In genomic region chr12:12292043-12292618, GRCm38 (mm10) we compare ENCODE assay signal across 18 mouse cellular contexts. TPM values are rescaled to one million over a fixed set of nuclear protein-coding genes. Genes with fewer than 3 reads are reported as not detected.
DNase-seq lines count a peak whose midpoint lies in the region; ATAC-seq lines count a peak whose summit lies in the region.
"Had no signal": no experiment of that assay in that cellular context is flagged by ENCODE, and none has a peak within 500 bp of the region (broad histone marks: within the 10 kb centered on the region; RNA-seq: fewer than 3 reads in every experiment).

No protein-coding gene starts in this region.

- H3K27ac ChIP-seq in embryonic facial prominence, embryonic 14.5 days (replicated peaks; ENCODE audit: low read depth, low read length), result no peak overlapping the region
- H3K27ac ChIP-seq in embryonic facial prominence, embryonic 10.5 days (replicated peaks), result no peak overlapping the region; the same call in 1 of the 2 replicates
- H3K27ac ChIP-seq in heart, embryonic 16.5 days (ENCODE audit: low read length), result 0 out of 2 replicates have a peak overlapping the region, but pooled peaks have one; percentile 24
- peak overlapping the region; percentile 6; the same call in 1 of the 2 replicates for H3K27ac ChIP-seq in neural tube, embryonic 13.5 days (replicated peaks)
- H3K27ac ChIP-seq: embryonic facial prominence, embryonic 12.5 days; intestine, embryonic 15.5 days; stomach, postnatal 0 days had no signal

- H3K4me1 ChIP-seq in embryonic facial prominence, embryonic 14.5 days (ENCODE audit: control insufficient read depth, insufficient read depth, low read length), result peaks cover 8% of the 10 kb centered on the region; the same call in 1 of the 2 replicates
- H3K4me1 ChIP-seq in embryonic facial prominence, embryonic 10.5 days, result peaks cover 8% of the 10 kb centered on the region; the same call in 1 of the 2 replicates
- peaks cover 20% of the 10 kb centered on the region for H3K4me1 ChIP-seq in heart, embryonic 16.5 days (ENCODE audit: control insufficient read depth, insufficient read depth, low read length)
- peaks cover 36% of the 10 kb centered on the region for H3K4me1 ChIP-seq in neural tube, embryonic 13.5 days (replicated peaks)

- H3K9me3 ChIP-seq in embryonic facial prominence, embryonic 14.5 days (ENCODE audit: control insufficient read depth, low read length), result no peaks in the 10 kb centered on the region
- H3K9me3 ChIP-seq in embryonic facial prominence, embryonic 10.5 days, result no peaks in the 10 kb centered on the region
- H3K9me3 ChIP-seq in heart, embryonic 16.5 days (replicated peaks; ENCODE audit: control insufficient read depth, low read length), result no peaks in the 10 kb centered on the region
- H3K9me3 ChIP-seq in neural tube, embryonic 13.5 days, result no peaks in the 10 kb centered on the region
- H3K9me3 ChIP-seq: embryonic facial prominence, embryonic 12.5 days; intestine, embryonic 15.5 days had no signal

- no peak overlapping the region for H3K9ac ChIP-seq in embryonic facial prominence, embryonic 14.5 days (ENCODE audit: low read depth, low read length)
- H3K9ac ChIP-seq in heart, embryonic 16.5 days (ENCODE audit: low read length), result no peak overlapping the region
- no peak overlapping the region for H3K9ac ChIP-seq in neural tube, embryonic 13.5 days
- H3K9ac ChIP-seq: embryonic facial prominence, embryonic 12.5 days; intestine, embryonic 15.5 days had no signal

- no peaks in the 10 kb centered on the region for H3K27me3 ChIP-seq in embryonic facial prominence, embryonic 14.5 days (replicated peaks; ENCODE audit: control insufficient read depth, insufficient read depth, low read length)
- no peaks in the 10 kb centered on the region for H3K27me3 ChIP-seq in embryonic facial prominence, embryonic 10.5 days (replicated peaks; ENCODE audit: low read depth, poor library complexity, severe bottlenecking)
- H3K27me3 ChIP-seq in heart, embryonic 16.5 days (ENCODE audit: control insufficient read depth, insufficient read depth, low read length), result no peaks in the 10 kb centered on the region
- H3K27me3 ChIP-seq in neural tube, embryonic 13.5 days, result no peaks in the 10 kb centered on the region
- H3K27me3 ChIP-seq: embryonic facial prominence, embryonic 12.5 days; intestine, embryonic 15.5 days had no signal

- no peak for DNase-seq in embryonic facial prominence, embryonic 14.5 days (ENCODE audit: low spot score)
- DNase-seq in embryonic facial prominence, embryonic 10.5 days (ENCODE audit: low spot score), result no peak
- no peak for DNase-seq in heart, adult 9 months (ENCODE audit: low spot score in 2 of 2)
- DNase-seq in neural tube, embryonic 10.5 days (ENCODE audit: extremely low spot score, low spot score), result no peak
- no peak for DNase-seq in natural killer cell, adult 2 months (ENCODE audit: low spot score in 2 of 2)
- DNase-seq: adrenal gland, postnatal 14 days; cerebellum, postnatal 25 days; lung, adult 18-20 months; lung, postnatal 36 days; right cerebral cortex, postnatal 14 days; thymus, postnatal 25 days had no signal

- H3K4me3 ChIP-seq in embryonic facial prominence, embryonic 14.5 days (ENCODE audit: low read depth, low read length), result no peak overlapping the region
- no peak overlapping the region for H3K4me3 ChIP-seq in embryonic facial prominence, embryonic 10.5 days
- H3K4me3 ChIP-seq in heart, embryonic 16.5 days (ENCODE audit: low read length), result no peak overlapping the region
- no peak overlapping the region for H3K4me3 ChIP-seq in neural tube, embryonic 13.5 days
- H3K4me3 ChIP-seq: embryonic facial prominence, embryonic 12.5 days; intestine, embryonic 15.5 days had no signal

- H3K36me3 ChIP-seq in embryonic facial prominence, embryonic 14.5 days (ENCODE audit: control insufficient read depth, insufficient read depth, low read length), result no peaks in the 10 kb centered on the region
- no peaks in the 10 kb centered on the region for H3K36me3 ChIP-seq in embryonic facial prominence, embryonic 10.5 days (replicated peaks)
- no peaks in the 10 kb centered on the region for H3K36me3 ChIP-seq in heart, embryonic 16.5 days (ENCODE audit: control insufficient read depth, insufficient read depth)
- H3K36me3 ChIP-seq in neural tube, embryonic 13.5 days, result no peaks in the 10 kb centered on the region
- H3K36me3 ChIP-seq: embryonic facial prominence, embryonic 12.5 days; intestine, embryonic 15.5 days had no signal

- 0 out of 2 replicates have a peak, but pooled peaks have one; percentile 18 for ATAC-seq in embryonic facial prominence, embryonic 14.5 days (ENCODE audit: low read depth)
- ATAC-seq in heart, embryonic 16.5 days (replicated peaks; ENCODE audit: extremely low read depth, insufficient read depth, low FRiP score), result no peak
- no peak for ATAC-seq in neural tube, embryonic 13.5 days (ENCODE audit: low read depth)
- no peak for ATAC-seq in megakaryocyte, adult 5-6 weeks (ENCODE audit: poor library complexity, severe bottlenecking)
- ATAC-seq: forebrain, embryonic 14.5 days; intestine, embryonic 15.5 days had no signal

- 39% methylated on average over 5 of the region's 5 CpGs for WGBS in embryonic facial prominence, embryonic 14.5 days
- 44% methylated on average over 5 of the region's 5 CpGs for WGBS in embryonic facial prominence, embryonic 10.5 days
- WGBS in heart, embryonic 16.5 days, result 37% methylated on average over 5 of the region's 5 CpGs
- 20% methylated on average over 5 of the region's 5 CpGs for WGBS in neural tube, embryonic 13.5 days

- no peak overlapping the region for H3K4me2 ChIP-seq in embryonic facial prominence, embryonic 14.5 days (ENCODE audit: low read depth, low read length)
- H3K4me2 ChIP-seq in heart, embryonic 16.5 days (ENCODE audit: low read depth, low read length), result no peak overlapping the region
- H3K4me2 ChIP-seq in neural tube, embryonic 13.5 days, result no peak overlapping the region
- H3K4me2 ChIP-seq: embryonic facial prominence, embryonic 12.5 days; intestine, embryonic 15.5 days had no signal

RNA-seq across cellular contexts. Expression of gene Fam49a, which starts 30.2 kb away (rescaled TPM):
- polyA plus RNA-seq in embryonic facial prominence, embryonic 14.5 days (2014; fragmentation: Nextera tagmentation; extraction: Ambion mirVana), result 14.4 and 16.0 TPM in 2 replicates
- polyA plus RNA-seq in embryonic facial prominence, embryonic 10.5 days (2016; fragmentation: Nextera tagmentation; extraction: Ambion mirVana), result 6.3 and 6.4 TPM in 2 replicates
- polyA plus RNA-seq in heart, embryonic 16.5 days (2015; fragmentation: Nextera tagmentation; extraction: Ambion mirVana), result 22.3 and 22.4 TPM in 2 replicates
- 34.1 and 42.6 TPM in 2 replicates for polyA plus RNA-seq in neural tube, embryonic 13.5 days (2015; fragmentation: Nextera tagmentation; extraction: Ambion mirVana)
- 55.9 and 61.4 TPM in 2 replicates for total RNA-seq in megakaryocyte, adult 5-6 weeks (2015)
- total RNA-seq in megakaryocyte, adult 5-6 weeks (2017), result 59.8 and 63.4 TPM in 2 replicates

Comparison
In these comparisons a context has a peak if more than half of its experiments do, and no peak if none do; other contexts are left out.
1. H3K27ac ChIP-seq: peak in heart, embryonic 16.5 days (single experiment) and neural tube, embryonic 13.5 days (single experiment); none in embryonic facial prominence, embryonic 14.5 days (single experiment) and embryonic facial prominence, embryonic 10.5 days (single experiment).